Mouse (Mus musculus): ENCODE measurements at regions not wholly inside any gene's neighbourhood (a gene's known extent, or its start where the extent isn't known, plus 50 kb on each side); places are given as distances from the start of the nearest gene placed in this dataset.
A peak's percentile ranks its signal among the peaks of the same experiment; 100 is the strongest.

- DNase-seq (ENCODE audit: low spot score), result peak; percentile 100
Measured at GRCm38 (mm10) chr15:68363058-68363735, 1862.5 kb upstream of the Lrrc6 start.

GRCm38 (mm10) chr15:68362081-68363057 is 1861.7 kb upstream of the Lrrc6 start:
- DNase-seq (ENCODE audit: low spot score), result peak; percentile 79

DNA sequence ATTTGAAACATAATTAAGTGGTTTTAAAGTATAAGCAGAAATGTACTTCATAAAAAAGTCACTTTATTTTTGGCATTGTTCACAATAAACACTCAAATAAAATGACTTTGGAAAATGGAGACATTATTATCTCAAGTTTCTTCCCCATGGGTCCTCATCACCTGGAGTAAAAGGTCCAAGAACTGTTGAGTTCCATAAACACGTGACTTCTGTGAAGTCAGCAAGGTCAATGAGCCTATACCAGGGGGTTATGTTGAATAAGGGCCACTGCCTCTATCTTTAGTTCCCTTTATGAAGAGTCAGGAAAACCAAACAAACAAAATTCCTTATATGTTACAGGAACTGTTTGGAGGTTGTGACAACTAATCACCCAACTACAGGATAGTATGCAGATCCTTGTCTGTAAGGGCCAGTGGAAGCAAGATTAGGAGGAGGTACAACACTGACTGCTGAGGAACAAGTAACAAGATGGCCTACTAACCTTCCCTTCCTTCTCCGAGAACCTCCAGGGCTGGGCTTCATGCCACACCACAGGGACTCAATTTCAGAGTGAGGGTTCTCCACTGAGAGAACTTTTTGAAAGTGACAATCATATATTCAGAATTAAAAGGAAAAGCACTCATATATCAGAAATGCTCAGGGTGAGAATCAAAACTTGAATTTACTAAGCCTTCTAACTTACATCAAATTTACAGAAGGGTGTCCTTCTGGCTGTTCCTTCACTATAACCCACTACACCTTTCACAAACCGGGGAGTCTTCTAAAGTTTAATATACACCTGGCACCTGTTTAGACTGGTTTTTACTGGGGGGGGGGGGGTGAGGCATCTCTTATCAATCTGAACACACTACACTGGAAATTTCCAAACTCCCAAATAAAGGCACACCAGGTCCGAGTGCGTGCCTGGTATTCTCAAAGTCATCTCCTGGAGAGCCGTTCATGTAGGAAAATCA is 1860.5 kb upstream of the Lrrc6 start:
- peak; percentile 16 for DNase-seq (ENCODE audit: low spot score)

- DNase-seq (ENCODE audit: low spot score), result no peak
Measured at GRCm38 (mm10) chr15:68359496-68359895, 1858.8 kb upstream of the Lrrc6 start.

DNA sequence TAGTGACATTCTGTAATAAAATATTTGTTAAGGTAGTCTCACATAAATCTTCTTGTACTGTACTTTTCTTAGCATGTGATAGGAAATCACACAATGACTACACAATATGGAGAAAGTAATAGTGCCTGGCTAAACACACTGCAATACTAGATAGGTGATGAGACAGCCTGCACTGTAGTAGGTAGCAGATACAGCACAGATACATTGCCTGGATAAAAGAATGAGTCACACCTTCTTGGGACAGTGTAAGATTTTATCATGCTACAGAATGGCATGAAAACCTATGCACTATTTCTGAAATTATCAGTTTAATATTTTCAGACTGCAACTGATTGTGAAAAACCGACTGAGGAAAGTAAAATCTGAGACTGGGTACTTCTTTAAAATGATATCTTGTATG is 1855.2 kb upstream of the Lrrc6 start:
- no peak for DNase-seq (ENCODE audit: low spot score)

- no peak for DNase-seq (ENCODE audit: low spot score)
Measured at GRCm38 (mm10) chr15:68344652-68345051, 1843.9 kb upstream of the Lrrc6 start.

- DNase-seq (ENCODE audit: low spot score), result no peak
Measured at GRCm38 (mm10) chr15:68342542-68342941, 1841.8 kb upstream of the Lrrc6 start.

- DNase-seq (ENCODE audit: low spot score), result no peak
Measured at GRCm38 (mm10) chr15:68341056-68341455, 1840.3 kb upstream of the Lrrc6 start.

DNA sequence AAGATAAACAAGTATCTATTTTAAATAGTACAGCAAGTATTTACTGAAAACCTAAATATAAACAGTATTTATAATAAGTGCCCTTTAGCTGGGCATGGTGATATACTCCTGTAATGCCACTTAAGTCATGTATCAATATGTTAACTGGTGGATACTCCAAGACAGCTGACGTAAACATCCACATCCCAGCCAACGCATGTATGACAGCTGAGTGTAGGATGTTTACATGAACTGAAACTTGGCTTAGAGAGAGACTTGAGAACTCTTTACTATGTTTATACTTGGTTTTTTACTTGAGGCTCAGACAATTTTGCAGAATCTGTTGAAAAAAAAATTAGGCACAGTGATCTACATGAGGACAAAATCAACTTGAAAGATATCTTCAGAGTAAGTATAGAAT is 1836.6 kb upstream of the Lrrc6 start:
- DNase-seq (ENCODE audit: low spot score), result no peak

GRCm38 (mm10) chr15:68335837-68336236 is 1835.1 kb upstream of the Lrrc6 start:
- no peak for DNase-seq (ENCODE audit: low spot score)

GRCm38 (mm10) chr15:68316116-68316515 is 1815.4 kb upstream of the Lrrc6 start:
- DNase-seq (ENCODE audit: low spot score), result no peak

Data from MN1 (cell line).